Mouse (Mus musculus): ENCODE measurements at regions not wholly inside any gene's neighbourhood (a gene's known extent, or its start where the extent isn't known, plus 50 kb on each side); places are given as distances from the start of the nearest gene placed in this dataset.

- H3K4me1 ChIP-seq (ENCODE audit: control insufficient read depth, insufficient read depth, low read length): no peaks in the 10 kb centered on the region
- no peaks in the 10 kb centered on the region for H3K36me3 ChIP-seq (ENCODE audit: control insufficient read depth, insufficient read depth, low read length)
- no peak for TF ChIP-seq CTCF (IDR thresholded peaks at IDR 0.05; ENCODE audit: control insufficient read depth, insufficient read depth, insufficient replicate concordance, low read depth, low read length)
- TF ChIP-seq POLR2A (IDR thresholded peaks at IDR 0.05; ENCODE audit: control insufficient read depth, low read depth, low read length): no peak
- no peaks in the 10 kb centered on the region for H3K27me3 ChIP-seq (ENCODE audit: control insufficient read depth, insufficient read depth, low read length)
- no peak overlapping the region for H3K4me3 ChIP-seq (ENCODE audit: control insufficient read depth, low read depth, low read length)
- H3K27ac ChIP-seq (ENCODE audit: control insufficient read depth, insufficient read depth, low read depth, low read length): no peak overlapping the region
These were observed 155.3 kb downstream of the Olfm4 start for GRCm38 (mm10) chr14:80138991-80139791.

- no peak for TF ChIP-seq POLR2A (IDR thresholded peaks at IDR 0.05; ENCODE audit: control insufficient read depth, low read depth, low read length)
- no peak for TF ChIP-seq CTCF (IDR thresholded peaks at IDR 0.05; ENCODE audit: control insufficient read depth, insufficient read depth, insufficient replicate concordance, low read depth, low read length)
- H3K27me3 ChIP-seq (ENCODE audit: control insufficient read depth, insufficient read depth, low read length): no peaks in the 10 kb centered on the region
- no peak overlapping the region for H3K27ac ChIP-seq (ENCODE audit: control insufficient read depth, insufficient read depth, low read depth, low read length)
- no peaks in the 10 kb centered on the region for H3K4me1 ChIP-seq (ENCODE audit: control insufficient read depth, insufficient read depth, low read length)
- no peaks in the 10 kb centered on the region for H3K36me3 ChIP-seq (ENCODE audit: control insufficient read depth, insufficient read depth, low read length)
- H3K4me3 ChIP-seq (ENCODE audit: control insufficient read depth, low read depth, low read length): no peak overlapping the region
These were observed 173.1 kb downstream of the Olfm4 start for GRCm38 (mm10) chr14:80157002-80157401.

- no peaks in the 10 kb centered on the region for H3K4me1 ChIP-seq (ENCODE audit: control insufficient read depth, insufficient read depth, low read length)
These were observed 185.3 kb downstream of the Olfm4 start for GRCm38 (mm10) chr14:80169211-80169610.

GRCm38 (mm10) chr14:80170450-80171180 is 186.7 kb downstream of the Olfm4 start:
- Histone ChIP-seq H3K27me3 (ENCODE audit: control insufficient read depth, insufficient read depth, low read length) (no peaks in the 10 kb centered on the region), H3K27ac (ENCODE audit: control insufficient read depth, insufficient read depth, low read depth, low read length) (no peak overlapping the region), H3K36me3 (ENCODE audit: control insufficient read depth, insufficient read depth, low read length) (no peaks in the 10 kb centered on the region), H3K4me1 (ENCODE audit: control insufficient read depth, insufficient read depth, low read length) (no peaks in the 10 kb centered on the region), H3K4me3 (ENCODE audit: control insufficient read depth, low read depth, low read length) (no peak overlapping the region)
- TF ChIP-seq POLR2A (IDR thresholded peaks at IDR 0.05; ENCODE audit: control insufficient read depth, low read depth, low read length) (no peak), CTCF (IDR thresholded peaks at IDR 0.05; ENCODE audit: control insufficient read depth, insufficient read depth, insufficient replicate concordance, low read depth, low read length) (no peak)

More at GRCm38 (mm10) chr14:80169211-80169610, 185.3 kb downstream of the Olfm4 start:
- TF ChIP-seq POLR2A (IDR thresholded peaks at IDR 0.05; ENCODE audit: control insufficient read depth, low read depth, low read length): no peak
- no peak for TF ChIP-seq CTCF (IDR thresholded peaks at IDR 0.05; ENCODE audit: control insufficient read depth, insufficient read depth, insufficient replicate concordance, low read depth, low read length)
- no peaks in the 10 kb centered on the region for H3K27me3 ChIP-seq (ENCODE audit: control insufficient read depth, insufficient read depth, low read length)
- no peak overlapping the region for H3K27ac ChIP-seq (ENCODE audit: control insufficient read depth, insufficient read depth, low read depth, low read length)
- no peaks in the 10 kb centered on the region for H3K36me3 ChIP-seq (ENCODE audit: control insufficient read depth, insufficient read depth, low read length)
- no peak overlapping the region for H3K4me3 ChIP-seq (ENCODE audit: control insufficient read depth, low read depth, low read length)

GRCm38 (mm10) chr14:80172799-80173484 is 189.1 kb downstream of the Olfm4 start:
- no peak overlapping the region for H3K27ac ChIP-seq (ENCODE audit: control insufficient read depth, insufficient read depth, low read depth, low read length)

GRCm38 (mm10) chr14:80176464-80176863 is 192.6 kb downstream of the Olfm4 start:
- Histone ChIP-seq H3K36me3 (ENCODE audit: control insufficient read depth, insufficient read depth, low read length) (no peaks in the 10 kb centered on the region), H3K4me1 (ENCODE audit: control insufficient read depth, insufficient read depth, low read length) (no peaks in the 10 kb centered on the region), H3K27ac (ENCODE audit: control insufficient read depth, insufficient read depth, low read depth, low read length) (no peak overlapping the region)

More at GRCm38 (mm10) chr14:80172799-80173484, 189.1 kb downstream of the Olfm4 start:
- TF ChIP-seq POLR2A (IDR thresholded peaks at IDR 0.05; ENCODE audit: control insufficient read depth, low read depth, low read length) (no peak), CTCF (IDR thresholded peaks at IDR 0.05; ENCODE audit: control insufficient read depth, insufficient read depth, insufficient replicate concordance, low read depth, low read length) (no peak)
- Histone ChIP-seq H3K36me3 (ENCODE audit: control insufficient read depth, insufficient read depth, low read length) (no peaks in the 10 kb centered on the region), H3K27me3 (ENCODE audit: control insufficient read depth, insufficient read depth, low read length) (no peaks in the 10 kb centered on the region), H3K4me1 (ENCODE audit: control insufficient read depth, insufficient read depth, low read length) (no peaks in the 10 kb centered on the region), H3K4me3 (ENCODE audit: control insufficient read depth, low read depth, low read length) (no peak overlapping the region)

GRCm38 (mm10) chr14:80195041-80195440 is 211.2 kb downstream of the Olfm4 start:
- no peak for TF ChIP-seq POLR2A (IDR thresholded peaks at IDR 0.05; ENCODE audit: control insufficient read depth, low read depth, low read length)
- no peak for TF ChIP-seq CTCF (IDR thresholded peaks at IDR 0.05; ENCODE audit: control insufficient read depth, insufficient read depth, insufficient replicate concordance, low read depth, low read length)

More at GRCm38 (mm10) chr14:80176464-80176863, 192.6 kb downstream of the Olfm4 start:
- TF ChIP-seq POLR2A (IDR thresholded peaks at IDR 0.05; ENCODE audit: control insufficient read depth, low read depth, low read length) (no peak), CTCF (IDR thresholded peaks at IDR 0.05; ENCODE audit: control insufficient read depth, insufficient read depth, insufficient replicate concordance, low read depth, low read length) (no peak)
- Histone ChIP-seq H3K4me3 (ENCODE audit: control insufficient read depth, low read depth, low read length) (no peak overlapping the region), H3K27me3 (ENCODE audit: control insufficient read depth, insufficient read depth, low read length) (no peaks in the 10 kb centered on the region)

More at GRCm38 (mm10) chr14:80195041-80195440, 211.2 kb downstream of the Olfm4 start:
- Histone ChIP-seq H3K4me3 (ENCODE audit: control insufficient read depth, low read depth, low read length) (no peak overlapping the region), H3K27me3 (ENCODE audit: control insufficient read depth, insufficient read depth, low read length) (no peaks in the 10 kb centered on the region), H3K27ac (ENCODE audit: control insufficient read depth, insufficient read depth, low read depth, low read length) (no peak overlapping the region), H3K36me3 (ENCODE audit: control insufficient read depth, insufficient read depth, low read length) (no peaks in the 10 kb centered on the region), H3K4me1 (ENCODE audit: control insufficient read depth, insufficient read depth, low read length) (no peaks in the 10 kb centered on the region)
